Mouse (Mus musculus): ENCODE data around the gene Mxi1. TPM values are rescaled to one million over a fixed set of nuclear protein-coding genes. Genes with fewer than 3 reads are reported as not detected.

The Mxi1 gene
- polyA plus RNA-seq, 2 experiments, result 25.8 to 40.1 TPM

GRCm38 (mm10) chr19:53278491-53279415 is 31.6 kb upstream of the Mxi1 start:
- H3K27ac ChIP-seq (replicated peaks; ENCODE audit: low read depth, low read length), result no peak overlapping the region
- WGBS, result 64% methylated on average over 19 of the region's 19 CpGs

GRCm38 (mm10) chr19:53280254-53280653 is 30.1 kb upstream of the Mxi1 start:
- ATAC-seq (ENCODE audit: low FRiP score, low read depth), result no peak
- Histone ChIP-seq H3K4me1 (ENCODE audit: control insufficient read depth, insufficient read depth, low read length) (0 out of 2 replicates have a peak, but pooled peaks cover 5% of the 10 kb centered on the region), H3K4me3 (replicated peaks; ENCODE audit: low read length) (no peak overlapping the region), H3K36me3 (ENCODE audit: control insufficient read depth, insufficient read depth, low read length) (no peaks in the 10 kb centered on the region), H3K9me3 (ENCODE audit: control insufficient read depth, low read length) (no peaks in the 10 kb centered on the region), H3K27me3 (ENCODE audit: control insufficient read depth, insufficient read depth, low read length) (no peaks in the 10 kb centered on the region), H3K4me2 (replicated peaks; ENCODE audit: low read depth, low read length, severe bottlenecking) (no peak overlapping the region), H3K27ac (replicated peaks; ENCODE audit: low read depth, low read length) (no peak overlapping the region), H3K9ac (ENCODE audit: low read depth, low read length, severe bottlenecking) (no peak overlapping the region)
- no peak for TF ChIP-seq POLR2A (IDR thresholded peaks at IDR 0.05; ENCODE audit: borderline replicate concordance, extremely low read depth, insufficient read depth, insufficient read length)
- 87% methylated on average over 8 of the region's 8 CpGs for WGBS
- DNase-seq (ENCODE audit: low spot score), result no peak

More at GRCm38 (mm10) chr19:53278491-53279415, 31.6 kb upstream of the Mxi1 start:
- no peak overlapping the region for H3K9ac ChIP-seq (ENCODE audit: low read depth, low read length, severe bottlenecking)
- H3K36me3 ChIP-seq (ENCODE audit: control insufficient read depth, insufficient read depth, low read length), result no peaks in the 10 kb centered on the region
- no peak overlapping the region for H3K4me3 ChIP-seq (replicated peaks; ENCODE audit: low read length)
- H3K4me2 ChIP-seq (replicated peaks; ENCODE audit: low read depth, low read length, severe bottlenecking), result no peak overlapping the region
- ATAC-seq (ENCODE audit: low FRiP score, low read depth), result no peak
- no peak for DNase-seq (ENCODE audit: low spot score)
- no peak for TF ChIP-seq POLR2A (IDR thresholded peaks at IDR 0.05; ENCODE audit: borderline replicate concordance, extremely low read depth, insufficient read depth, insufficient read length)
- H3K4me1 ChIP-seq (ENCODE audit: control insufficient read depth, insufficient read depth, low read length), result 0 out of 2 replicates have a peak, but pooled peaks cover 5% of the 10 kb centered on the region
- H3K27me3 ChIP-seq (ENCODE audit: control insufficient read depth, insufficient read depth, low read length), result no peaks in the 10 kb centered on the region
- H3K9me3 ChIP-seq (ENCODE audit: control insufficient read depth, low read length), result no peaks in the 10 kb centered on the region

- no peaks in the 10 kb centered on the region for H3K36me3 ChIP-seq (ENCODE audit: control insufficient read depth, insufficient read depth, low read length)
- H3K4me2 ChIP-seq (replicated peaks; ENCODE audit: low read depth, low read length, severe bottlenecking), result no peak overlapping the region
- no peaks in the 10 kb centered on the region for H3K9me3 ChIP-seq (ENCODE audit: control insufficient read depth, low read length)
- DNase-seq (ENCODE audit: low spot score) (no peak), ATAC-seq (ENCODE audit: low FRiP score, low read depth) (no peak)
- TF ChIP-seq POLR2A (IDR thresholded peaks at IDR 0.05; ENCODE audit: borderline replicate concordance, extremely low read depth, insufficient read depth, insufficient read length), result no peak
- H3K4me1 ChIP-seq (ENCODE audit: control insufficient read depth, insufficient read depth, low read length), result 0 out of 2 replicates have a peak, but pooled peaks cover 3% of the 10 kb centered on the region
- H3K27ac ChIP-seq (replicated peaks; ENCODE audit: low read depth, low read length), result no peak overlapping the region
- no peaks in the 10 kb centered on the region for H3K27me3 ChIP-seq (ENCODE audit: control insufficient read depth, insufficient read depth, low read length)
- no peak overlapping the region for H3K9ac ChIP-seq (ENCODE audit: low read depth, low read length, severe bottlenecking)
- WGBS, result 80% methylated on average over 10 of the region's 10 CpGs
- H3K4me3 ChIP-seq (replicated peaks; ENCODE audit: low read length), result no peak overlapping the region
These were observed 27.7 kb upstream of the Mxi1 start for GRCm38 (mm10) chr19:53282571-53282970.

DNA sequence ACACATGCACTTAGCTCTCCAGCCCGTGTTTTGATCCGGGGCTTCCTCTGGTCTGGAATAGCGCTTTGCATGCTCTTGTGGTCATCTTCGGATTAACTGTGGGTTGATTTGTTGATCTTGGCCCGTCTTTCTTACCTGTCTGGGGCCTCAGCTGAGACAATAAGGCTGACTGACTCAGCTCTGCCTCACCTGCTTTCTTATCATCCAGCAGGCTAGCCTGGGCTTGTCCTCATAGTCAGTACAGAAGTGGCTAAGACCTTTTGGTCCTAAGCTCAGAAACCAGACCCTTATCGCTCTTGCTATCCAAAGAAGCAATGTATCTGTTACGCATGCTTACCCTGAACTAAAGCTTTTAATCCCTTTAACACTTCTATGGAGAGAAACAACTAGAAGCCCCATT is 26.6 kb upstream of the Mxi1 start:
- no peak for ATAC-seq (ENCODE audit: low FRiP score, low read depth)
- no peak for TF ChIP-seq POLR2A (IDR thresholded peaks at IDR 0.05; ENCODE audit: borderline replicate concordance, extremely low read depth, insufficient read depth, insufficient read length)
- Histone ChIP-seq H3K9me3 (ENCODE audit: control insufficient read depth, low read length) (no peaks in the 10 kb centered on the region), H3K36me3 (ENCODE audit: control insufficient read depth, insufficient read depth, low read length) (no peaks in the 10 kb centered on the region), H3K4me2 (replicated peaks; ENCODE audit: low read depth, low read length, severe bottlenecking) (no peak overlapping the region), H3K27ac (replicated peaks; ENCODE audit: low read depth, low read length) (no peak overlapping the region), H3K4me3 (replicated peaks; ENCODE audit: low read length) (no peak overlapping the region), H3K9ac (ENCODE audit: low read depth, low read length, severe bottlenecking) (no peak overlapping the region), H3K27me3 (ENCODE audit: control insufficient read depth, insufficient read depth, low read length) (no peaks in the 10 kb centered on the region), H3K4me1 (ENCODE audit: control insufficient read depth, insufficient read depth, low read length) (0 out of 2 replicates have a peak, but pooled peaks cover 2% of the 10 kb centered on the region)
- no peak for DNase-seq (ENCODE audit: low spot score)
- 85% methylated on average over 7 of the region's 7 CpGs for WGBS

- Histone ChIP-seq H3K9ac (ENCODE audit: low read depth, low read length, severe bottlenecking) (no peak overlapping the region), H3K4me2 (replicated peaks; ENCODE audit: low read depth, low read length, severe bottlenecking) (no peak overlapping the region), H3K4me1 (ENCODE audit: control insufficient read depth, insufficient read depth, low read length) (no peaks in the 10 kb centered on the region), H3K4me3 (replicated peaks; ENCODE audit: low read length) (no peak overlapping the region), H3K27ac (replicated peaks; ENCODE audit: low read depth, low read length) (no peak overlapping the region), H3K36me3 (ENCODE audit: control insufficient read depth, insufficient read depth, low read length) (no peaks in the 10 kb centered on the region), H3K9me3 (ENCODE audit: control insufficient read depth, low read length) (no peaks in the 10 kb centered on the region), H3K27me3 (ENCODE audit: control insufficient read depth, insufficient read depth, low read length) (no peaks in the 10 kb centered on the region)
- no peak for TF ChIP-seq POLR2A (IDR thresholded peaks at IDR 0.05; ENCODE audit: borderline replicate concordance, extremely low read depth, insufficient read depth, insufficient read length)
- DNase-seq (ENCODE audit: low spot score), result no peak
- 42% methylated on average over 20 of the region's 20 CpGs for WGBS
- ATAC-seq (ENCODE audit: low FRiP score, low read depth), result no peak
These were observed 25.8 kb upstream of the Mxi1 start for GRCm38 (mm10) chr19:53284268-53285208.
